Mouse (Mus musculus) brain, adult 10 weeks (tissue): ENCODE measurements around the gene Nedd9. TPM values are rescaled to one million over a fixed set of nuclear protein-coding genes. Genes with fewer than 3 reads are reported as not detected.

ENCODE experiments used
- polyA plus RNA-seq: library from polyadenylated mRNA; stranded (reverse); fragments of 350-450 nt; fragmentation: Illumina TruSeq; extraction: RNeasy Lipid Tissue Mini Kit (QIAGEN cat#74804); gene quantifications from one replicate; pipeline ENCODE4 v1.2.3, GENCODE M21; 2015; ENCODE audit warnings: low read depth, low replicate concordance

The Nedd9 gene
- 8.2 TPM for polyA plus RNA-seq

DNA sequence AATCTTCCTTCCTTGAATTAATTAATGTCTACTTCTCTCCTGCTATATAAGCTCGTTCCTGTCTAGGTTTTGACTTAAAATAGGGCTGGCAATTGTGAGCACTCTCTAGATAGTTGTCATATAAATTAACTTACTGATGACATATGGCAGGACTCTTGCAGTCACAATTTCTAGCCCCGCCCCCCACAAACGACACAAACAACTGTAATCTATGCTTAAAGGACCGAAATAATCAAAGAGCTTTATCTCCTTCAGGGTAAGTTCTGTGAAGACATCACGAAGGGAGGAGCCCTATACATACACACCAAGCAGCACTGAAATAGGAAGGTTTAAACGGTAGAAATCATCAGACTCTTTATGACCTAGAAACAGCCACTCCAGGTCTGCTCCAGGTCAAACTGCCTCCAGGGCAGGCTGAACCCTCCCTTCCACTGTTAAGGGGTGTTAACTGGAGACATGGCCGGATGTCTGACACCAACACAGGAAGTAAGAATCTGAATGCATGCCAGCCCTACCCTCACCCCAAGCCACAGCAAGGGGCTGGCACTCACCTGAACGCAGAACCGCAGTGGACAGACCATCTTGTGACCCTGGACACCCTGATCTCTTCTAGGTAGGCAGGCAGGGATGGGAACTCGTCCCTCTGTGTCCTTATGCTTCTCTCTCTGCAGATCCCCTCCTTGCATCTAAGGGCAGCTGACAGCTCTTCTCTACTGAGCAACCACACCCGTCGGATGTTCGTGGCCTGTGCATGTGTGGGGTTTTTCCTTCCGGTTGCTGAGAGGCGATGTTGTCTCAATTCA lies at the start of gene Nedd9:
Nedd9 (minus strand) TSS at position 757 of the 803 bp plus-strand sequence.

DNA sequence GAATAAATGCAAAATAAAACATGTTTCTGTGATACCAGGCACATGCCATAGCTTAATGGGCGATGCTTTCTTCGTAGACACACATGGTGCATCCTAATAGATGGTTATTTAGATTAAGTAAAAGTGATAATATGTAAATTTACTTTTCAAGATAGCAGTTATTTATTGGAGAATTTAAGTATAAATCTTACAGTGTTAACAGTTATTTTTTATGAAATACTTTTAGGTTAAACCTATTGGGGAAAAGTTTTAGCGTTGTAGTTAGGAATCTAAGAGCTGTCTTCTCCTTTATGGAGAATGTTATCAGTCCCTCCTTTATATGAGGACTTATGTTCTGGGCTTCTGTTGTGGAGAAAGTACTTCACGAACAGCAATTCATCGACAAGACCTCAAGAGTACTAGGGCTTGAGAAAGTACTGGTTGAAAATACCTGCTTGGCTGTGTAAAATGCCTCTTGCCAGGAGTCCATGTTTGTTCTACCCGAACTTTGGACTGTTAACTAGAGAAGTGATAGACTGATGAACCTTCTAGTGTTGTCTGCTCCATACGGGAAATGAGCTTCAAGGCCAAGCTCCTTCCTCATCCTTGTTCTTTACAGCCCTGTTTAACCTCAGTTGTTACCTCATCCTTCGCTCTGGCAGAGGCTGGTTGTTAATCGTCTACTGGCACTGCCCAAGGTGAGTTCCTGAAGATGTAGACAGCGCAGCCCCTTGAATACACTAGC lies 213.1 kb downstream of the Nedd9 start, which contains the start of gene Gm17364:
Gm17364 (minus strand) TSS at position 51 of the 724 bp plus-strand sequence.

Other genes starting within 250 kb of the Nedd9 start
- 138 TPM for gene Smim13, start 237.5 kb downstream of the Nedd9 start, polyA plus RNA-seq
- not detected for gene Gm17364, start 213.4 kb downstream of the Nedd9 start, polyA plus RNA-seq
- gene Tmem170b, start 118.5 kb upstream of the Nedd9 start, polyA plus RNA-seq: 21.5 TPM